Mouse (Mus musculus) erythroid progenitor cell, adult 5-6 weeks (primary cell): ENCODE results near the gene Abcb1b. TPM values are rescaled to one million over a fixed set of nuclear protein-coding genes. Genes with fewer than 3 reads are reported as not detected.
"Not testable (repeated sequence)": the region's sequence is repeated elsewhere in the genome, so short reads cannot be mapped to it uniquely, and the experiment has no call there.

Experiments used
- ATAC-seq: replicated peaks from 2 replicates; pipeline ENCODE4 v1.8.0; 2016; ENCODE audit warnings: moderate number of reproducible peaks, mild to moderate bottlenecking, moderate TSS enrichment, inconsistent platforms; ENCODE audit not compliant: poor library complexity, low FRiP score, severe bottlenecking
- total RNA-seq, 2 experiments: library from RNA; stranded (forward) in 1 of 2; stranded (reverse) in 1 of 2; fragments of 150-400 nt in 1 of 2; fragments of 186-747, 209-891 nt in 1 of 2; gene quantifications; 2 replicates each; pipeline versions ENCODE4 v1.2.3 to v1.2.4; 2015 to 2017; ENCODE audit warnings: low replicate concordance in 2 of 2

The Abcb1b gene
- total RNA-seq (2015; ENCODE audit: low replicate concordance) (0.84 TPM in 1 of 2 replicates, not detected in the other), total RNA-seq (2017; ENCODE audit: low replicate concordance) (4.4 TPM in 1 of 2 replicates, not detected in the other)

DNA sequence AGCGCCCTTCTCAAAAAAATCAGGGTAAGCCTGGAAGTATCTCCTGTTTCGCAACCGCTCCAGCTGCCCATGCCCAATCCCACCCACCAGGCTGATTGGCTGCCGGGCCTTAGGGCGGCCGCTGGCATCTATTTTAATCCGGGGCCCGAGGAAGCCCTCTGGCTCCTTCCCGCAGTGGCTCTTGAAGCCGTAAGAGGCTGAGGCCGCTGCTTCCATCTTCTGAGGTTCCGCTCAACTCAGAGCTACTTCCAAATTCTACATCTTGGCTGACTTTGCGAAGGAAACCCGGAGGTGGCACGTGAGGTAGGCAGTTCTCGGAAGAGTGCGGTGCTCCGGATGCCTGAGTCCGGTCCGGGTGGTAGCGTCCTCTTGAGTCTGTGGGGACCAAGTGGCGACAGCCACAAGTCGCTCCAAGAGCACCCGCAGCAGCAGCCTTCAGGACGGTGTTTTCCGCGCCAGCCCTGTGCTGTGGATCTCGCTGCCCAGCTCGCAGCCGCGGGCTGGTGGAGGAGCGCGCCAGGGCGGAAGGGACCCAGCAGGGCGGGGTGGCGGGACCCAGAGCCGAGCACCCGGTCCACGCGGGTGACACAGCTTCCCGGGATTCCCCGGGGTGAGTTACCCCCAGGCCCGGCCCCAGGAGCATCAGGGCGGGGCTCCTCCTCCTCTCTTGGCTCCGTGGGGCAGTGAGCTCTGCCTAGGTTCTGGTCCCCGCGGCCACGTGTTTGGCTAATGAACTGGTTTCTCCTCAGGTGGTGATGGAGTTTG, at the start of gene Abcb1b:
TSS of gene Abcb1b (plus strand) at position 161 of the 765 bp plus-strand sequence.
- peak; percentile 19; the same call in 1 of the 2 replicates for ATAC-seq

GRCm38 (mm10) chr5:8772866-8773265, 25.1 kb upstream of the Abcb1b start:
- ATAC-seq, result no peak

GRCm38 (mm10) chr5:8778311-8778710, 19.6 kb upstream of the Abcb1b start:
- ATAC-seq, result no peak

GRCm38 (mm10) chr5:8778751-8779150, 19.2 kb upstream of the Abcb1b start:
- no peak for ATAC-seq

DNA sequence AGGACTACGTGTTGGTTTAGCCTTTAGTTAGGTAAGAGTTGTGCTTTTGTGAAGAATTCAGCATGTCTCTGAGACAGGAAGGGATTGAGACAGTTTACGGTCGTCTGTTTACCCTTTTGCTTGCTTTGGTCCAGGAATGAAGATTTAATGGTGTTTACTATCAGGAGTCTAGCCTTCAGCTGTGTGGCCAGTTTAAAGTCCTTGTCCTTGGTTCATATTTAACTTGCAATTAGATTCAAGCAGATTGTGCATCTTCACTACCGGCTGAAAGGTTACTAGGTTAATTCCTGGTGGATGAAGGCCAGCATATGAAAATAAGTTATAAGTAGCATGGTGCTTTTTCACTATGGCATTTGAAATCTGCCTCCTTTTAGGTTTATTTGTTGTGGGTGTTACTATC, 5.7 kb upstream of the Abcb1b start:
- ATAC-seq, result no peak

DNA sequence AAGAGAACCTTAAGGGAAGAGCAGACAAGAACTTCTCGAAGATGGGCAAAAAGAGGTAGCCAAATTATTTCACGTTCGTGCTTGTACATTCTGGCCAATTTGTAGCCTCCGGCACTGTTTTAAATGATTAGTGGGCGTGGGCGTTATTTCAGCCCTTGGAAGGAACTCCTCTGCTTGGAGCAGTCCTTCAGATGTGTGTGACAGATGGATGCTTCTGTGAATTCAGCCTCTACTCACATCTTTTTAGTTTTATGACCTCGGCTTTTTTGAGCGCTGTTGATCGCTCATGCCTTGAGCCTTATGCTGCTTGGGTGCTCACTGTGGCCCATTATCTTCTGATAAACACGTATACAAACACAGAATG, 787 bp downstream of the Abcb1b start:
- ATAC-seq, result no peak

- no peak for ATAC-seq
Observed at GRCm38 (mm10) chr5:8805742-8806141, 7.8 kb downstream of the Abcb1b start.

GRCm38 (mm10) chr5:8807137-8808004, 9.4 kb downstream of the Abcb1b start:
- no peak for ATAC-seq

- ATAC-seq, result no peak
Observed at GRCm38 (mm10) chr5:8813872-8814271, 15.9 kb downstream of the Abcb1b start.

- no peak for ATAC-seq
Observed at GRCm38 (mm10) chr5:8819635-8820591, 22.0 kb downstream of the Abcb1b start.

DNA sequence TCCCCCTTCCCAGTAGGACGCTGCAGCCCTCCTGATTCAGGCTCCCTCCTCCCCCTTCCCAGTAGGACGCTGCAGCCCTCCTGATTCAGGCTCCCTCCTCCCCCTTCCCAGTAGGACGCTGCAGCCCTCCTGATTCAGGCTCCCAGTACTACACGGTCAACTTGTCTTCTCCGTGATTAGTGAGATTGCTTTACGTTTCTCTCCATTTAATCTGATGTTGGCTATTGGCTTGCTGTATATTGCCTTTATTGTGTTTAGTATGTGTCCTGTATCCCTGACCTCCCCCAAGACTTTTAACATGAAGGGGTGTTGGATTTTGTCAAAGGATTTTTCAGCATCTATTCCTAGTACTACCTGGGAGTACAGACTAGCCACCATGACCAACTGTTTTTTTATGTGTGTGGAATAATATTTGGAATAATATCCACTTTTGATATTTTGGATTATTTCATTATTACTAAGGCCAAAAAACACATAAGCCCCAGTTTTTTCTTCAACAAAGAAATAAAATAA, 22.7 kb downstream of the Abcb1b start:
- not testable (repeated sequence) for ATAC-seq

DNA sequence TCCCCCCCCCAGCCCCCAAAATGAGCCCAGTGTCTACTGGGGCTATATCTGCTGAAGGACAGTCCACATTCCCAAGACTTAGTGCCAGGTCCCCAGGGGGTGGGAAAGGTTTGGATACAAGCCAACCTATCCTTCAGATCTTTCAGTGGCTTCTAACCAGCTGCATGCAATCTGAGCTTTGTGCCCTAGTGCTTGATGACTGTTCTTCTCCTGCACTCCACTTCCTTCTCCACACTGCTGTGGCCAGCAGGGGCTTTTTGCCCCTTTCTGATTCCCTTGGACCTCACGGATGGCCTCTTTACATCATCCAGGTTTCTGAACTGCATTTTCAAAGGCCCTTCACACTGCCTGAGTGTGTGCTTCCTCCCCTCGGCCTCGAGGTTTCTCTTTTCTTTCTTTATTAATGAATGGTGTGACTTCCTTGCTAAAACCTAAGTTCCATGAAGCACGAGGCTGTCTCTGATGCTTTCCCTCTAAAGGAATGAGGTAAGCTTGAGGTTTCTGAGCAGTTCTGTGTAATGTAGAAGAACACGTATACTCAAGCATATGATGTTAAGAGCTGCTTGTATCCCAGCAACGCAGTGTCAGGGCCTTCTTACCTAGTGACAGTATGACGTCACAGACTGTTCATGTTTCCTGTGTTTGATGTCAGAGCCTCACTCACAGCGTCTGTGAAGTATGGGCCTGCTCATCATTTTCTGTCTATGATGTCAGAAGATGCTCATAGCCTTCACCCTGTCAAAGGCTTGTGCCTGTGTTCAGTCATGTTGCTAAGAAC, 40.9 kb downstream of the Abcb1b start:
- no peak for ATAC-seq

GRCm38 (mm10) chr5:8839651-8840050, 41.7 kb downstream of the Abcb1b start:
- ATAC-seq, result no peak

GRCm38 (mm10) chr5:8840887-8841286, 42.9 kb downstream of the Abcb1b start:
- peak; percentile 80 for ATAC-seq

- no peak for ATAC-seq
Observed at GRCm38 (mm10) chr5:8842815-8843214, 44.9 kb downstream of the Abcb1b start.

- ATAC-seq, result 0 out of 2 replicates have a peak, but pooled peaks have one; percentile 19
Observed at GRCm38 (mm10) chr5:8848607-8849575, 50.9 kb downstream of the Abcb1b start.

DNA sequence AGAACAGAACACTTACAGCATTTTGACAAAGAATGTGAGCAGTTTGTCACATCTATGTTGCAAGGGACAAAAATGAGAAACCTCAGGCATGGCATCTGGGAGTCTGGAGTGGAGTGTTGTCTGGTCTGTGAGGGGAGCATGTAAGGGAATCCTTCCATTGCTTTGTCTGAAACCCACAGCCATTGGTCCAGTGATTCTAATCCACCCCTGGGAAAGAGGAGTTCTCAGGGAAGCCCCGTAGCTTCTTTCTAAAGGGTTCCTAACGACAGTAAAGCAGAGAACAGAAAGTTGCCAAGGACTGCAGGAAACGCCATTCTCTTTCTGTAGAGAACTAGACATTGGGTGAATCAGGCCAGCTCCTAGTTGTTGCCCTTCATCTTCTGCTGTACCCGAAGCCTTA, 52.9 kb downstream of the Abcb1b start:
- ATAC-seq, result no peak

GRCm38 (mm10) chr5:8857201-8857600, 59.3 kb downstream of the Abcb1b start:
- ATAC-seq, result no peak
